Mouse (Mus musculus): ENCODE data around the gene Gnai1.

The Gnai1 gene

DNA sequence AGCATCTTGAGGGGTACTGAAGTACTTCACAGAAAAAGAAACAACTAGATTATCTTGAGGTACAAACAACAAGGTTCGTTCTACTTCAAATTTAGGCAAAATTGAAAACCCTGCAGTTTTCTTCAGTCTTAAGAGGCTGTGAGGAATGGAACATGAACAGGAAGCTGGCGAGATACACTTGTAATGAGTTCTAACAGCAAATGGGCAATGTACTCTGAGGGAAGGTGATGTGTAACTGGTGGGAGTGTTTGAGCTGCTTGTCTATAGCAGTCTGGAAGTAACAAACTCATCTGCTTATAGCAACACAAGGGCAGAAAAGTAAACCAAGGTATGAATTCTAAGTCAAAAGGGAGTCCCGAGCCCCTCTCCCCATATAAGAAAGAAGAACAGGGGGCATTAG lies 78.1 kb downstream of the Gnai1 start:
- no peak for DNase-seq

DNA sequence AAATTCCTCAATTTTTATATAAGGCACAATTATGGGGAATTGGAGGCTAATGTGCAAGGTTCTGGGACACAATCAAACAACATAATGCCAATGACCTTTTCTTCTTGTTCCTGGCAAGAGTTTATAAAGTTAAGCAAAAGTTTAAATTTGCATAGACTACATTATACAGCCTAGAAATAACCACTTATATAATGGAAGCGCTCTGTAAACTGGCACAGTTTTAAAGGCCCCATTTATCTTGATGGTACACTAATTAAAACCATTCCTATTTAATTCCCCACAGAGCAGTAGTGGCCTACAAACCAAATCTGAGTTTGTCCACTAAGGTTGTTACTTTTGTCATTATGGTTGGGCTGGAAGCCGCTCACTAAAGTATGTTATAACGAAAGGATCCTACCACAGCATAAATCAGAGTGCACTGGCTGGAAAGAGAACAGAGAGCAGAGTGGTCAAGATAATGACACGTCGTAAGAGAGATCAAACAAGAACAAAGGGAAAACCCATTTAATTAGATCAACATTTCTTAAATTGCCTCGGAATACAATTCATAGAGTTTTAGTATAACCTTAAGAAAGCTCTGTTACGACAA lies 85.7 kb downstream of the Gnai1 start:
- no peak for DNase-seq

- DNase-seq: peak; percentile 8
Observed at GRCm38 (mm10) chr5:18273291-18274284, 86.6 kb downstream of the Gnai1 start.

- DNase-seq: peak; percentile 5
Observed at GRCm38 (mm10) chr5:18250379-18251017, 109.7 kb downstream of the Gnai1 start.

DNA sequence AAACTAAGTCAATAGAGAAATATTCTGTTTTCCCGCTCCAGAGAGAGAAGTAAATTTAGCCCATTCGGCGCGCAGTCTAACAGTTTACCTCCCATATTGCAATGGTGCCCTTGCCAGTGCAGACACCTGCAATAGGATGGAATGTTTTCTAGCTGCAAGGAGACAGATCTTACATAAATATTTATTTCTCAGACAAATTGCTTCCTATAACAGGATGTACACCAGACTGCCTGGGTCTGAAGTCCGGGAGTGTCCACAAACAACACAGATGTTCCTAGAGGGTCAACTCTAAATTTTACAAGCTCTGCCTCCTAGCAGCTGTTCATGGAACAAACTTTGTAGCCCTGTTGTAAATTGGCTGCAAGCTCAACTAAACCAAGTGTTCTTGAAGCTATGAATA lies 111.0 kb downstream of the Gnai1 start:
- DNase-seq: no peak

GRCm38 (mm10) chr5:18229396-18229795 lies 130.8 kb downstream of the Gnai1 start:
- DNase-seq: no peak

- DNase-seq: no peak
Observed at GRCm38 (mm10) chr5:18228866-18229265, 131.3 kb downstream of the Gnai1 start.

GRCm38 (mm10) chr5:18220873-18221272 lies 139.3 kb downstream of the Gnai1 start:
- peak; percentile 58 for DNase-seq

GRCm38 (mm10) chr5:18218292-18218691 lies 141.9 kb downstream of the Gnai1 start:
- no peak for DNase-seq

GRCm38 (mm10) chr5:18217856-18218255 lies 142.3 kb downstream of the Gnai1 start:
- DNase-seq: peak; percentile 18
